Mouse (Mus musculus) adrenal gland, adult 2 months (tissue): ENCODE data around the gene Mecr. TPM values are rescaled to one million over a fixed set of nuclear protein-coding genes. Genes with fewer than 3 reads are reported as not detected.
A peak's percentile ranks its signal among the peaks of the same experiment; 100 is the strongest.

Experiments used
- DNase-seq: peaks from one replicate; pipeline ENCODE4 v3.0.0; 2021
- polyA plus RNA-seq: library from polyadenylated mRNA; depleted of rRNA; stranded (reverse); fragments of >200 nt; gene quantifications from 2 replicates; pipeline ENCODE4 v1.2.3, GENCODE M21; 2012
- total RNA-seq, 2 experiments: library from RNA; stranded (reverse); gene quantifications; 2 replicates each; pipeline ENCODE4 v1.2.3; 2021

Mecr gene
- total and polyA plus RNA-seq, 3 experiments, result 64.8 to 107 (median 99.9) TPM

DNA sequence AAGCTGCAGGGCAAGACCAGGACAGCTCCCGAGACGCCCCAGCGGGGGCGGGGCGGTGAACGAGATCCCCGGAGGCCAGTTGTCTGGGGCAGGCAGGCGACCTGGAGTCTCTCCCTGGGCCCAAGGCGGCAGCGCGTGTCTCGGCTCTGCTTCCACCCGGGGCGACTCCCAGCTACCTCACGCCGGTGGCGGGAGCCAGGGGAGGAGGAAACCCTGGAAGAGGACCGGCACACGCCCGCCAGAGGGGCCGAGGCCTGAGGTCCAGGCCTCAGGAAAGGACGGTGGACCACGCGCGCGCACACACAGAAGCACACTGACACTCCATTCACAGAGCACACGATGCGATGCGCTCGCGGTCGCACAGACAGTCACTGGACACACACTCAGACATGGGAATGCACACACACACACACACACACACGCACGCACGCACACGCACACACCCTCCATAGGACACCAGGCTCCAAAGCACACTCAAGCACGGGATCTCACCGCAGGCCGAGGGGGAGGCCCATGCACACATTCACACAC lies 6.9 kb upstream of the Mecr start:
- DNase-seq, result peak; percentile 68

DNA sequence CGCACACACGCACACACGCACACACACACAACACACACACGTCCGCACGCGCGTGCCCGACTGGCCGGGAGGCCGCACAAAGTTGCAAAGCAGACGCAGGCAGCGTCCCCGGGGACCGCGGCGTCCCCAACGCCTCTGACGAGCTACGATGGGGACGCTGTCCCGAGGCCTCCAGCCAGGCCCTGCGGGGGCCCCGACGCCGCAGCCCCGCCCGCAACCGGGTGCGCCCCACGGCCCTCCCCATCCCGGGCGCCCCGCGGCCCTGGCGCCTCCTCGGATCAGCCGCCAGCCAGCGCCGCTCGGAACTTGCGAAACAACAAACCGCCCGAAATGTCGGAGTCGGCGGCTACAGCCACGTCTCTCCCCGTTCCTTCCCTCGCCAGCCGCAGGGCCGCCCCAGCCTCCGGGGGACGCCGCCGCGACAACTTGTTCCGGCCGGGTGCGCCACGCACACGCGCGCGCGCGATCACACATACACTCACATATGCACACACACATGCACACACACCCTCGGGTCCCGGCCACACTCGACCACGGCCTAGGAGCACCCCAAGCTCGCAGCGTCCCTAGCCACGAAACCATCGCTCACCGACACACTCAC lies 6.3 kb upstream of the Mecr start:
- peak; percentile 77 for DNase-seq

DNA sequence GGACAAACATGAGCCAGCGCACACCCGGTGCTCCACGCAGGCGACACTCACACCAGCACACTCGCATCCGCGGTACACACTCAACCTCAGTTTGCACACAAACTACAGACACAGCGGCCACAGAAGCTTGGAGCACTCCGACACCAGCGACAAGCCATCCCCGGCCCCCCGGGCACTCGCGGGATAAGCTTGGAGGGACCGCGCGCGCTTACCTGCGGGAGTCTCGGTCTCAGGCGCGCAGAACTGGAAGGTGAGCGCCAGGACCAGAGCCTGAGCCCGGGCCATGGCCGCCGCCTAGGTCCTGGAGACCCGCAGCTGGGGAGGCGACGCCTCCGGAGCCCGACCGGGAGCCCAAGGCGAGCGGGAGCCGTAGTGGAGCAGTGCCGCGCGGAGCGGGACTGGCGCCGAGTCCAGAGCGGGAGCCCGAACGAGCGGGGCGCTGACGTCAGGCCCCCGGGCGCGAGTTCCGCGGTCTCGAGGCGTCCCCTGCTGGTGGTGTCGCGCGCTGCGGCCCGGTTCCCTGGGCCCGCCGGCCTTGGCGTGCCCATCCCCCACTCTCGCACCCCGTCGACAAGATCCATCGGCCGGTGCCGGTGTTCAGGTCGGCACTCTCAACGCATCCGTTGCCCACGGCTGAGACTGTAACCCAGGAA lies 5.3 kb upstream of the Mecr start, which contains the start of gene Ptpru:
Ptpru (minus strand) TSS at position 417 of the 653 bp plus-strand sequence.
- peak; percentile 95 for DNase-seq

DNA sequence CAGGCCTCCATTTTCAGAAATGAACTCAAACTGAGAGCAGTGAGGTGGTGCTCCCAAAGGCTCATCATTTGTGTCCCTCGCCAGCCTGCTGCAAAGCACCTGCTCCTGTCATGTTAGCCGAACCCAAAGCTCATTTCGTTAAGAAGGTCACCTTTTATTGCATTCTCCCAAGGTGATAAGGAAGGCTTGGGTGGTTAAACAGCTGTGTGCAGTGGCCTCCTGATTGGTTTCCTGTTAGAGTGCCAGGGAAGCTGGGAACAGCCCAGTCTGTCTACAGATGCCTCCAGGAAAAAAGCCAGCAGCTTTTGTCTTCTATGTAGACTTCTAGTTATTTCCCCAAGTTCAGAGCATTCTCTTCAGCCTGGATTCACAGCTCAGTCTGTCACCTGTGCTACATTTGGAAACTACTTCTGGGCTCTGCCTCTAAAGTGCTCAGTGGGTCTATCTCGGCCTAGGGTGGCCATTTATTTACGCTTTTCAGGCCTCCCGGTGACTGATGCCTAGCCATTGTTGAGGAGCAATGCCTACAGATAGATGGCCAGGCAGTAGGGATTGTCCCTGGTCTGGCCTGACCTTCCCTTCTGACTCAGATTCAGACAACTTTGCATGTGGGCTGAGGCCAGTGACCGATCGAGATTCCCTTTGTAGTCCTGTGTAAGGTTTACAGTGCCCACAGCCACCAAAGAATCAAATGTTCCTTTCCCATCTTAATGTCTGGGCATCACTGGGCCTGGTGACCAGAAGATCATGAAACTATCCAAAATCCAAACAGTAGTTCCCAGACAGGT lies 2.9 kb downstream of the Mecr start:
- DNase-seq, result no peak

DNA sequence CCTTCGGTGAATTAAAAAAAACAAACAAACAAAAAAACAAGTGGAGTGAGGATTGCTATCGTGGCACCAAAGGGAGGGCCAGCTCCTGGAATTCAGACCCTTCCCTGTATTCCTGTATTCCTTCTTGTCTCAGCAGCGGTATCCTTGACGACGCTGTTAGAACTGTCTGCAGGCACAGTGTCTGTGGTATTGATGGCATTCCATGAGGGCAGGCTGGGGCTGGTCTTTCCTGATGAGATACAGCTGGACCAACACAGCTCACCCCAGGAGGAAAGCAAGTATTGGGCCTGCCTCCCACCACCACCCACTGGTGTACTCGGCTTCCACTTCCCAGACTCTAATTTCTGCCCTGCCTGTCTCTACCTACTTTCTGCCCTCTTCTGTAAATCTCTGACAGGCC lies 4.8 kb downstream of the Mecr start:
- no peak for DNase-seq

DNA sequence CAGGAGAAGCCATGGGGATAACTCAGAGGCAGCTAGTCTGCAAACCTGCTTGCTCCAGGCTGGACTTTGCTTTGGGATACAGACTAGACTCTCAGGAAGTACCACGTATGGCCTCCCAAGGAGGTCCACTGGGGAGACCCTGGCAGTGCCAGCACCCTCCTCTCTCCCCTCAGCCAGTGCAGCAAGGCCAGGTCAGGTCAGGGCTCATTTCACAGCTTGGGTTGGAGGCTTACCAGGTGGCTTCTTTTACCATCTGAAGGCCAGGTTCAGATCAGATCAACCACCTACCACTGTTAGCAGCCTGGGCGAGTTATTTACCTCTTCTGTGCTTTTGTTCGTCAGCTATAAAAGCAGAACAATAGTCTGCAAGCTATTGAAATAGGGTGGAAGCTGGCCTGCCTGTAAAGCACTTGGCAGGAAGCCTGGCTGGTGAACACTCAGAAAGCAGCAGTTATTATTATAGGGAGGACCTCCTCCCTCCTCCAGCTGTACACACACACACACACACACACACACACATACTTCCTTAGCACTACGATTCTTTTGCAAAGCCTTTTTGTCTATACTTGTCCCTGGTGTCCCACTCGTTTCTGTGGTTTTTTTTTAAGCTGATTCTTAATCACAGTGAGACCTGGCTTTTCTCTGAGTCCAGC lies 6.8 kb downstream of the Mecr start:
- no peak for DNase-seq

DNA sequence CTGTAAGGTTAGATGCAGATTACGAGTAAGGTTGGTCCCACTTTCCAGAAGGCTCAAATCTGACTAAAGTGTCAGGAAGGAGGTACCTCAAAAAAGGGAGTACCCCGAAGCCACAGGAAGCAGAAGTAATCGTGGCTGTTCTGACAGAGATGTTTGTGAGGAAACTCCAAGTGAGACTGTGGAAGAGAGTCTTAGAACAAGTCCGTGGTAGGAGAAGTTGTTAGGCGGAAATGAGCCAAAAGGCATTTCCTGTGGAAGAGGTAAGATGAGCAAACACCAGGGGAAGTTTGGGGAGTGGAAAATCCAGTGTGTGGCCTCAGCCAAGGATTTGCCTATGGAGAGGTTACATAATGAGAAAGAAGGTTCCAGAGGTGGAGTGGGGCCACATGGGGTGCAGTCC lies 11.7 kb downstream of the Mecr start:
- no peak for DNase-seq

DNA sequence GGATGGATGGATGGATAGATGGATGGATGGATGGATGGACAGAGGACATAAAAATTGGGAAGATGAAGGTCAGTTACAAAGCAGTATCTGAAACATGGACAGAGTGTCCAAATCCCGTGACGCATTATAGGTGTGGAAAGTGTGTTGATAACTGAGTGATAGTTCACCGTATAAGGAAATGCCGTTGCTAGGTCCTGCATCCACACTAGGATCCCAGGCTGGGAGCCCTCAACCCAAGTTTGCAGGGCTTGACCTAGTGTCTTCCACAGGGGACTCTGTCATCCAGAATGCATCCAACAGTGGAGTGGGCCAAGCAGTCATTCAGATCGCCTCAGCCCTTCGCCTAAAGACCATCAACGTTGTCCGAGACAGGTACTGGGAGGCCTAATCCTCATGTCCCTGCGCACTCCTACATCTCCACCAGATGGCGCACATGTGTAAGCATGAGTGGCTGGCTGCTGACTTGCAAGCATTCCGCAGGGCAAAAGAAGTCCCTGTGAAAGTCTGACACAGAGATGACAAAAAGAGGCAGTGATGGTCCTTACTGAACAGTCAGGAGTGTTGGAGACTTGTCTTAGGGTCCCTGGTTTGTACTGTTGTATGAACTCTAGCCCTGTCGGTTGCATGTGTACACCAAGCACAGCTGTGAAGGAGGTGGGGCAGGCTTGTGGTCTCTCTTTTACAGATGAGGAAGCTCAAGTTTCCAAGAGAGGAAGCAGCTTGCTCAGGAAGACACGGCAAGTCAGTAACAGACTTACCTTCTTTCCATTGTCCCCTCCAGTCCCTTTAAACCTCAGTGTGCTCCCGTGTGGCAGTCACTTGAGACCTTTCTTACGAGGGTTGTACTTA lies 17.4 kb downstream of the Mecr start:
- peak; percentile 78 for DNase-seq

DNA sequence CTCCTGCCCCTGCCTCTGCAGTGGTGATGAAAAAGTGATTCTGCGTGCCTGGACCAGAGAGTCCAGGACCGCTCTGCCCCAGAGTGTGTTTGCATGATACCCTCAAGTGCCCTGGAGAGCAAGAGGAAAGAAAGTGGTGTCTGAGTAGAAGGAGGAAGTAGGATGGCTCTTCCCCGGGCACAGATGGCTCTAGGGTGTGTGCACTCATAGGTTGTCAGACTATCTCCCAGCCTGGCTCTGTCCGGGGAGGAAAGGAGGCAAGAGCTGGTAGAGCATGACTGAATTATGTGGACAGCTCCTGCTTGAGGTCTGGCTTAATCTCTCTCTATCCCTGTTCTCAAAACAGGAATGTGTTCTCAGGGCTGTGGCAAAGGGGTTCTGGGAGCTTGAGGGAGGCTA lies 18.1 kb downstream of the Mecr start:
- DNase-seq, result no peak

DNA sequence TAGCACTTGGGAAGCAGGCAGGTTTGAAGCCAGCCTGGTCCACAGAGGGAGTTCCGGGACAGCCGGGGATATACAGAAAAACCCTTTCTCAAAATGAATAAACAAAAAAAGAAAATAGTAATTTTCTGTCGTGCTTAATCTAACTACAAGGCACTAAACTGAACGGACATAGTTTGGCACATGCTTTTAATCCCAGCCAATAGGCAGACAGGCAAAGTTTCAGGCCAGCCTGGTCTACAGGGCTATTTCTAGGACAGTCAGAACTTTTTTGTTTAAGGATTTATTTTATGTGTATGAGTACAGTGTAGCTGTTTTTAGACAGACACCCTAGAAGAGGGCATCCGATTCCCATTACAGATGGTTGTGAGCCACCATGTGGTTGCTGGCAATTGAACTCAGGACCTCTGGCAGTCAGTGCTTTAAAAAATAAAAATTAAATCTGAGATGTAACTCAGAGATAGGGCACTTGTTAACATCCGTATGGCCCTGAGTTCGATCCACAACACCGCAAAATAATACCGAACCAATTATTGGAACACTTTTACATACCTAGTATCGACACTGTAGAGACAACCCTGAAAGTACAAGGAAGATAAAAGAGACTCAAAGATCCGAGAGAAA lies 29.5 kb downstream of the Mecr start:
- no peak for DNase-seq

DNA sequence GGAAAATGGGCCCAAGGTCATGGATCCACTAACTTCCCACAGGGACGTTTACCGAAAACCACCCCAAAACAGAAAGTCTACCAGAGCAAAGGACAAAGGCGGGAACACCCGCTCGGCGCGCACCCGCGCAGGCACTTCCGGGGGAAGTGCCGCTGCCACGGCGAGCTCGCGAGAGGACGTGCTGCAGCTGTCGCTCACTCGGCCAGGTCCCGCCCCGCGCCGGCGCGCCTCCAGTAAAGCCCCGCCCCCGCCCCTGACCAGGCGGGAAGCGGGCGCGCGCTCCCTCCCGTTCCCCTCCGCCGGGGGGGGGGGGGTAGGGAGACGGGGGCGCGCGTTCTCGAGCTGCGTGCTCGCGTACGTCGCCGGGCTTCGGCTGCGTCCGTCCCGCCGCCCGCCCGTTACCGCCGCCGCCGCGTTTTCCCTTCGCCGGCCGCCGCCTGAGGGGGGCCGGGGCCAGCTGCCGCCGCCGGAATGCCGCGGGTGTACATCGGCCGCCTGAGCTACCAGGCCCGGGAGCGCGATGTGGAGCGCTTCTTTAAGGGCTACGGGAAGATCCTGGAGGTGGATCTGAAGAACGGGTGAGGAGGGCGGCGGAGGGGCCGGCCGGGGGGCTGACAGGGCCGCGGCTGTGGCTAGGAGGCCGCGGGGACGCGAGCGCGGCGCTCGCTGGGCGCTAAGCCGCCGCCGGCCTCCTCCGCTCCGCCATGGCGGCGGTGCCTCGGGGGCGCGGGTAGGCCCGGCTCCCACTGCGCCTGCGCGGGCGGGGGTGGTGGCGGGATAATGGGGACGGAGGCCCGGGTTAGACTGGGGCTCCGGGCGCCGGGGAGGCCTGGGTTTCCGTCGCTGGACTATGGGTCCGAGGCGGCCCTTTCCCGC lies 30.3 kb downstream of the Mecr start, which contains the start of gene Srsf4:
Srsf4 (plus strand) TSS at position 325 of the 876 bp plus-strand sequence.
- DNase-seq, result peak; percentile 97

DNA sequence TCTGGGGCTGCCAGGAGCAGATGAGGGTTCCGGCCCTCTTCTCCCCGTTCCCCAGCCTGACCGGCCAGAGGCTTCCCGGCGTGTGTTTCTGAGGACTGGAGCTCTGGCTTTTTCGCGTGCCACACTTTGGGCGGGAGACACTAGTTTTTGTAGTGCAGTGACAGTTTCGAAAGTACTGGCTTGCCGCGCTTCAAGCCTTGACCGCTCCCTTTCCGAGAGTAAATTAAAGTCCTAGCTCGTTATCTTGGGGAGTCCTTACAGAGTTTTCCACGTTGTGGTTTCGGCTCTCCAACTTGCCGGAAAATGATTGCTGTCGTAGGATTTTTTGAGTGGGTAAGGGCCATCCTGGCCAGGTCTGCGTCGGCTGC lies 30.9 kb downstream of the Mecr start:
- DNase-seq, result no peak

DNA sequence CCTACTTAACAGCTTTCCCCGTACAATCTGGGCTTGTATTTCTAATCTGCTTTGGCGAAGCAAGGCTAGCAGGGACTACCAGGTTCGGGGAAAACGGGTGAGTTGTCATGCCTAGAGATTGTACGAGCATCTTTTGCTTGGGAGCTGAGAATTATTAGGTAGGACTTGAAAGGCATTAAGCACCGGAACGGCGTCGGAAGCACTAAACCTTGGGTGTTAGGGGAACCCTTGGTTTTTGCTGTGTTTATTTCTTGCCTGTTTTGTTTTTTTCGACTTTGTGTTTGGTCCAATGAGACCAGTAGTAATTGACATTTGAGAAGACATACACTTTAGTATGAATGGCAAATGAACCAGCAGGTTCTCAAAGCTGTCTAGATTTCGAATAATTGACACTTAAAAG lies 31.3 kb downstream of the Mecr start:
- DNase-seq, result no peak

DNA sequence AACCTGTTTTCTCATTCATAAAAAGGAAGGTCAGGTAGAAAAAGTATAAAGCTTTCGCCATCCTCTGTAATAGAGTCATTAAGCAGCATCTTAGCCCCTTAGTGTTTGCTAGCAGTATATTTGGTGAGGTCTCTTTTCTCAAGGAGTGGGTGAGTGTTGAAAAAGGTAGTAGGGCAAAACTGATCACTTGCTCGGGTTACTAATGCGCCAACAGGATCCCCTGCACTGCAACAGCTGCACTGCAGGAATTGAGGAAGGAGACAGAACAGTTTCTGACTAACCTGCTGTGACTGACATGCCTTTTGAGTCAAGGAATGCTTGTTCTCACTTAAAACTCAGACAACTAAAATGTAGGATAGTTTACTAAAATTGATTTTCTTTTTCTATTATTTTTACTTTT lies 32.0 kb downstream of the Mecr start:
- DNase-seq, result no peak

DNA sequence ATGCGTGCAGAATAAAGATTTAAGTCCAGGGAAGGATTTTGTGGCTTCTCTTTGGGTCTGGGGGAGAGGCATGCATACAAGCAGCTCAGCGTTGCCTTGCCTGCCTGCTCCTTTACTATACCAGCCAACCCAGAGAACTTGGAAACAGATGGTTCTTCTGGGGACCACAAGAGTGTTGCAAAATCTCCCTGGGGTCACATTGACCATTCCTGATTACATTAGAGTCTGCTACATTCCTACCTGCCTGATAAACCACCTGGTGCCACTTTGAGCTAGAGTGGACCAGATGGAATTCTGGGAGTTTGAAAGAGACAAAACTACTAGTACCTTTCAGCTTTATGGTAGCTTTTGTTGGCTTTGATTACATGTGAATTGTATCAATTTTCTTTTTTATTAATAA lies 33.6 kb downstream of the Mecr start:
- no peak for DNase-seq

DNA sequence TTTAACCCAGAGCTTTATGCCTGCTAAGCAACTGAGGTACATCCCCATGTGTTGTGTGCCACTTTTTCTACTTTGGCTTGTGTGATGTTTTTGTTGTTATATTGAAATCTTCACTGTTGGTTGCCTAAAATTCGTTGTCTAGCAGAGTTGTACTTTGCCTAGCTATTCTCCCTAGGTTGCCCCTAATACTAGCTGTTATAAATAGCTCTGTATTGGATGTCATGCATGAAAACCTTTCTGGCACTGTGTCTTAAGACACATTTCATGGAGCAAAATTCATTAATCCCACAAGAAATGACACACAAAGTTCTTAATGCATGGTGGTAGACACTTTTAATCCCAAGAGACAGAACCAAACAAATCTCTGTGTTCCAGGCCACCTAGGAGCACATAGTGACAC lies 36.4 kb downstream of the Mecr start:
- no peak for DNase-seq

DNA sequence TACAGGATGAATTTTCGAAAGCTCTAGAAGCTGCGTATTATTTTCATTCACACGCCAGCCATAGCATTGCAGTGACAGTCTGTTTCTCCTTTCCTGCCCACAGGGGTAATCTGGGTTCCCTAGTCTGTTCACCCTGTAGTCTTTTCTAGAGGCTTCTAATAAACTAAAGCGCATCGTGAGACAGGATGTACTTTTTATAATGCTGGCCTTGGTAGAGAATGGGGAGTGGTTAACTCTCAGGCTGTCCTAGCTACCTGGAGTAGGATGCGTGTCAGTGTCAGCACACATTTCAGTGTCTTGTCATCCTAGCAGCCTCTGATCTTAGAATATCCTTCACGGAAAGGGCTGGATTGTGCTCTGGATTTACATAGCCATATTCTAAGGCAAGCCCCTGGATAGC lies 38.0 kb downstream of the Mecr start:
- DNase-seq, result no peak

DNA sequence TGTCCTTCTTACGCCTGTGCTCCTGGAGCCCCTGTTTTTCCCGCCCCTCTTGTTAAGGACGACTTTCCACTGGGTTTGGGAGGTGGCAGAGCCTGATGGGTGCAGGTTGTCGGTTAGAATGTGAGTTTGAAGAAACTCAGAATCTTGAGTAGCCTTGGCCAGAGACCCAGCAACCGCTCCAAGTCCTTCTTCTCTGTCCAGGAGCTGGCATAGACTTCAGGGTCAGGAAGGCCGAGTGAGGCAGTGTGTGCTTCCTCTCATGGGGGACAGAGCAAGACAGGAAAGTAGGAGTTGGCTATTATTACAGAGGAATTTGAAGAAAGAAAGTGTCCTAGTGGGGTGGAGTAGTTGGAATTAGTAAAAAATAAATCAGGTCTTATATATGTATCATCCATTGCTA lies 40.3 kb downstream of the Mecr start:
- DNase-seq, result peak; percentile 37

DNA sequence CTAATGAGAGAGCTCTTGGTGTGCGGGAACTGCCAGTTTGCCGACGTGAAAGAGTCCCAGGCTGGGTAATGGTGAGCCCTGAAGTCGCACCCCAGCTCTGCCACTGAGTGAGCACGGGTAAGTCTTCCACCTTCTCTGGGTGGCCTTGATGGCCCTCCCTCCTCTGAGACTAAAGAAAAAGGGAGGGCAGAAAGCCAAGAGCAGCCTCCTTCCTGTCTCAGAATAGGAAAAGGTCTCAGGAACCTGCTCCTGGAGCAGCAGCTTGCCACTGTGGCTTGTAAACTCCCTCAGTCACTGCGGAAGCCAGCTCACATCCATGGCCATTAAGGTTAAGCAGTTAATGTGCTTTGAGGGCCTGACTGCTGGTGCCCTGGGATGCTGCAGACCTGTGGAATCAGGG lies 42.1 kb downstream of the Mecr start:
- DNase-seq, result peak; percentile 42

DNA sequence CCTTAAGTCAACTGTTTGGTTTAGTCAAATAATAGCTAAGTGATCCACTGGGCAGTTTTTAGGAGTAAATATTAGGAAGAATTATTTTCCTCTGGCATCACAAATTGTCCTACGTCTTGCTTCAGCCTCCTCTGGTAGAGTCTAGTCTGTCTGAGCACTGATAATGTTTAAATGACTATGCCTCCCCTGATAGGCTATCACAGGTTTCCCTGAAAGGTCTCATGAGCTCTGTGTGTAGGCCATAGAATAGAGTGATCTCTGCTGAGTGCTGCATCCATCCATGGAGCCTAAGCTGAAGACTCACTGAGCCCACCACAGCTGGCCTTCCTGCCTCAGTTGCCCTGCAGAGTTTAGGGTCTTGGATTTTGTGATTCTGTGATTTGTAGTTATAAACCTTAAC lies 45.3 kb downstream of the Mecr start:
- no peak for DNase-seq
